Mouse (Mus musculus) limb, embryonic 12.5 days (tissue): Measurements from ENCODE around the gene Oscar. TPM values are rescaled to one million over a fixed set of nuclear protein-coding genes. Genes with fewer than 3 reads are reported as not detected.

ENCODE experiments used
- microRNA-seq: library from miRNA; unstranded; fragments of <30 nt; microRNA quantifications from one replicate; pipeline ENCODE4, GENCODE M21; 2017
- polyA plus RNA-seq: library from polyadenylated mRNA; unstranded; fragments of >200 nt; fragmentation: Nextera tagmentation; extraction: Ambion mirVana; gene quantifications from 2 replicates; pipeline ENCODE4 v1.2.1, GENCODE M21; 2016

Oscar gene
- polyA plus RNA-seq, 1 experiment from 2014 or later: not detected

Small RNA genes lying within 50 kb of the gene (microRNA-seq; reads per million reads assigned to microRNA genes)
- not detected for gene Gm25100
- gene Mir3572: 2.8 reads per million, percentile 7 among the genes with 10 or more reads in this experiment

Other genes with a start within 250 kb of the Oscar start
- gene Cacng8, start 225.5 kb downstream of the Oscar start, polyA plus RNA-seq: 6.2 and 6.3 TPM in 2 replicates
- gene Cacng6, start 192.0 kb downstream of the Oscar start, polyA plus RNA-seq: 3.7 and 4.1 TPM in 2 replicates
- not detected in 2 replicates for gene Tarm1, start 113.5 kb downstream of the Oscar start, polyA plus RNA-seq
- gene Ndufa3, start 1.2 kb upstream of the Oscar start, polyA plus RNA-seq: 385 and 392 TPM in 2 replicates
- 36.5 and 37.8 TPM in 2 replicates for gene Tfpt, start 13.8 kb upstream of the Oscar start, polyA plus RNA-seq
- 133 and 136 TPM in 2 replicates for gene Prpf31, start 13.8 kb upstream of the Oscar start, polyA plus RNA-seq
- gene Cnot3, start 29.1 kb upstream of the Oscar start, polyA plus RNA-seq: 69.5 and 70.3 TPM in 2 replicates
- gene Leng1, start 49.7 kb upstream of the Oscar start, polyA plus RNA-seq: 19.5 and 20.7 TPM in 2 replicates
- gene Tmc4, start 61.4 kb upstream of the Oscar start, polyA plus RNA-seq: 6.6 and 6.7 TPM in 2 replicates
- gene Tsen34, start 76.7 kb upstream of the Oscar start, polyA plus RNA-seq: 284 and 296 TPM in 2 replicates
- gene Mboat7, start 77.4 kb upstream of the Oscar start, polyA plus RNA-seq: 59.4 and 61.4 TPM in 2 replicates
- gene Rps9, start 87.8 kb upstream of the Oscar start, polyA plus RNA-seq: 1,389 and 1,455 TPM in 2 replicates
- 0.18 and 0.35 TPM in 2 replicates for gene Pirb, start 104.2 kb upstream of the Oscar start, polyA plus RNA-seq
- not detected in 2 replicates for gene Gm15448, start 209.5 kb upstream of the Oscar start, polyA plus RNA-seq
- gene Pira2, start 228.9 kb upstream of the Oscar start, polyA plus RNA-seq: not detected in 2 replicates